Mouse (Mus musculus): ENCODE measurements around the gene Ppm1n. TPM values are rescaled to one million over a fixed set of nuclear protein-coding genes. Genes with fewer than 3 reads are reported as not detected.
A peak's percentile ranks its signal among the peaks of the same experiment; 100 is the strongest.

Ppm1n gene
- total and polyA plus RNA-seq, 3 experiments: not detected

- TF ChIP-seq CHD2 (IDR thresholded peaks at IDR 0.05; ENCODE audit: low read length): no peak
- peak; percentile 67; the same call in 1 of the 2 replicates for TF ChIP-seq MAX (IDR thresholded peaks at IDR 0.05; ENCODE audit: low read length)
- TF ChIP-seq MAZ (IDR thresholded peaks at IDR 0.05; ENCODE audit: low read depth, low read length): no peak
- no peak for TF ChIP-seq USF2 (IDR thresholded peaks at IDR 0.05; ENCODE audit: borderline replicate concordance in 1 of 2, insufficient read depth in 1 of 2, low read depth in 1 of 2, low read length in 2 of 2)
- TF ChIP-seq CHD1 (IDR thresholded peaks at IDR 0.05; ENCODE audit: low read depth, low read length): 0 out of 2 replicates have a peak, but pooled peaks have one; percentile 17
- TF ChIP-seq TCF12 (IDR thresholded peaks at IDR 0.05; ENCODE audit: low read depth, low read length): 0 out of 2 replicates have a peak, but pooled peaks have one; percentile 28
- no peak for TF ChIP-seq NELFE (IDR thresholded peaks at IDR 0.05; ENCODE audit: low read depth, low read length)
- TF ChIP-seq JUND (IDR thresholded peaks at IDR 0.05; ENCODE audit: low read depth, low read length): no peak
- TF ChIP-seq KAT2A (conservative IDR thresholded peaks at IDR 0.05; ENCODE audit: low read depth, low read length): no peak
- TF ChIP-seq RAD21 (IDR thresholded peaks at IDR 0.05; ENCODE audit: low read depth, low read length): no peak
- no peak for TF ChIP-seq TAL1 (IDR thresholded peaks at IDR 0.05; ENCODE audit: low read length)
- TF ChIP-seq POLR2AphosphoS2 (IDR thresholded peaks at IDR 0.05; ENCODE audit: low read length): 0 out of 2 replicates have a peak, but pooled peaks have one; percentile 3
- TF ChIP-seq HCFC1 (IDR thresholded peaks at IDR 0.05; ENCODE audit: low read depth, low read length): no peak
- TF ChIP-seq UBTF (IDR thresholded peaks at IDR 0.05; ENCODE audit: borderline replicate concordance, insufficient read depth, low read depth, low read length): no peak
- TF ChIP-seq SMC3 (IDR thresholded peaks at IDR 0.05; ENCODE audit: low read depth, low read length): no peak
- no peak for TF ChIP-seq NRF1 (IDR thresholded peaks at IDR 0.05; ENCODE audit: insufficient read depth, low read depth, low read length, poor library complexity, severe bottlenecking)
- TF ChIP-seq RCOR1 (IDR thresholded peaks at IDR 0.05; ENCODE audit: low read depth, low read length): 0 out of 2 replicates have a peak, but pooled peaks have one; percentile 29
- TF ChIP-seq ELF1 (IDR thresholded peaks at IDR 0.05; ENCODE audit: low read depth, low read length): peak; percentile 47; the same call in 1 of the 2 replicates
- TF ChIP-seq ZC3H11A (IDR thresholded peaks at IDR 0.05; ENCODE audit: low read depth, low read length): no peak
- TF ChIP-seq MYC (IDR thresholded peaks at IDR 0.05; ENCODE audit: low read depth, low read length): peak; percentile 39; the same call in 1 of the 2 replicates
- no peak for TF ChIP-seq SIN3A (IDR thresholded peaks at IDR 0.05; ENCODE audit: low read length)
- no peak for TF ChIP-seq ZMIZ1 (IDR thresholded peaks at IDR 0.05; ENCODE audit: low read depth, low read length)
These were observed 52.8 kb downstream of the Ppm1n start (continued) for GRCm38 (mm10) chr7:19226817-19227797.

Other genes with a start within 250 kb of the Ppm1n start
- 0.16 and 0.23 TPM in 2 replicates for gene Rsph6a, start 225.4 kb downstream of the Ppm1n start, total RNA-seq (2012; rRNA removed)
- gene Rsph6a, start 225.4 kb downstream of the Ppm1n start, polyA plus RNA-seq (2012; ENCODE audit: insufficient read depth in 1 of 2, insufficient read length in 2 of 2, low read depth in 1 of 2, low replicate concordance in 2 of 2, missing spikeins in 1 of 2): under 1 TPM in 1 of 2 experiments, not detected in 1; 0.04 TPM
- 18.3 and 19.4 TPM in 2 replicates for gene Dmwd, start 203.8 kb downstream of the Ppm1n start, total RNA-seq (2012; rRNA removed)
- gene Dmwd, start 203.8 kb downstream of the Ppm1n start, polyA plus RNA-seq (2012; ENCODE audit: insufficient read depth in 1 of 2, insufficient read length in 2 of 2, low read depth in 1 of 2, low replicate concordance in 2 of 2, missing spikeins in 1 of 2): 10 to 100 TPM; 51.5 to 70.3 TPM
- 4.1 and 5.4 TPM in 2 replicates for gene Dmpk, start 196.2 kb downstream of the Ppm1n start, total RNA-seq (2012; rRNA removed)
- 10 to 100 TPM in 1 of 2 experiments, not detected in 1; 29.3 TPM for gene Dmpk, start 196.2 kb downstream of the Ppm1n start, polyA plus RNA-seq (2012; ENCODE audit: insufficient read depth in 1 of 2, insufficient read length in 2 of 2, low read depth in 1 of 2, low replicate concordance in 2 of 2, missing spikeins in 1 of 2)
- 2.7 and 3.0 TPM in 2 replicates for gene Six5, start 185.5 kb downstream of the Ppm1n start, total RNA-seq (2012; rRNA removed)
- gene Six5, start 185.5 kb downstream of the Ppm1n start, polyA plus RNA-seq (2012; ENCODE audit: insufficient read depth in 1 of 2, insufficient read length in 2 of 2, low read depth in 1 of 2, low replicate concordance in 2 of 2, missing spikeins in 1 of 2): 1 to 10 TPM in 1 of 2 experiments, not detected in 1; 7.7 TPM
- not detected in 2 replicates for gene Gm4969, start 161.7 kb downstream of the Ppm1n start, total RNA-seq (2012; rRNA removed)
- gene Gm4969, start 161.7 kb downstream of the Ppm1n start, polyA plus RNA-seq (2012; ENCODE audit: insufficient read depth in 1 of 2, insufficient read length in 2 of 2, low read depth in 1 of 2, low replicate concordance in 2 of 2, missing spikeins in 1 of 2): not detected
- gene Fbxo46, start 160.2 kb downstream of the Ppm1n start, total RNA-seq (2012; rRNA removed): 11.5 and 13.7 TPM in 2 replicates
- gene Fbxo46, start 160.2 kb downstream of the Ppm1n start, polyA plus RNA-seq (2012; ENCODE audit: insufficient read depth in 1 of 2, insufficient read length in 2 of 2, low read depth in 1 of 2, low replicate concordance in 2 of 2, missing spikeins in 1 of 2): 10 to 100 TPM in 1 of 2 experiments, not detected in 1; 10.1 TPM
- 3.1 and 3.4 TPM in 2 replicates for gene Qpctl, start 130.8 kb downstream of the Ppm1n start, total RNA-seq (2012; rRNA removed)
- 1 to 10 TPM in 1 of 2 experiments, not detected in 1; 6.5 TPM for gene Qpctl, start 130.8 kb downstream of the Ppm1n start, polyA plus RNA-seq (2012; ENCODE audit: insufficient read depth in 1 of 2, insufficient read length in 2 of 2, low read depth in 1 of 2, low replicate concordance in 2 of 2, missing spikeins in 1 of 2)
- gene Snrpd2, start 130.3 kb downstream of the Ppm1n start, total RNA-seq (2012; rRNA removed): 333 and 345 TPM in 2 replicates
- gene Snrpd2, start 130.3 kb downstream of the Ppm1n start, polyA plus RNA-seq (2012; ENCODE audit: insufficient read depth in 1 of 2, insufficient read length in 2 of 2, low read depth in 1 of 2, low replicate concordance in 2 of 2, missing spikeins in 1 of 2): 100 to 1,000 TPM in 1 of 2 experiments, not detected in 1; 234 TPM
- 0.49 and 0.65 TPM in 2 replicates for gene Gipr, start 113.9 kb downstream of the Ppm1n start, total RNA-seq (2012; rRNA removed)
- 1 to 10 TPM in 1 of 2 experiments, not detected in 1; 2.1 TPM for gene Gipr, start 113.9 kb downstream of the Ppm1n start, polyA plus RNA-seq (2012; ENCODE audit: insufficient read depth in 1 of 2, insufficient read length in 2 of 2, low read depth in 1 of 2, low replicate concordance in 2 of 2, missing spikeins in 1 of 2)
- gene Eml2, start 103.6 kb downstream of the Ppm1n start, total RNA-seq (2012; rRNA removed): 22.0 and 25.1 TPM in 2 replicates
- gene Eml2, start 103.6 kb downstream of the Ppm1n start, polyA plus RNA-seq (2012; ENCODE audit: insufficient read depth in 1 of 2, insufficient read length in 2 of 2, low read depth in 1 of 2, low replicate concordance in 2 of 2, missing spikeins in 1 of 2): 10 to 100 TPM in 1 of 2 experiments, not detected in 1; 43.6 TPM
- gene Gpr4, start 67.5 kb downstream of the Ppm1n start, total RNA-seq (2012; rRNA removed): 0.07 and 0.19 TPM in 2 replicates
- under 1 TPM in 1 of 2 experiments, not detected in 1; 0.15 TPM for gene Gpr4, start 67.5 kb downstream of the Ppm1n start, polyA plus RNA-seq (2012; ENCODE audit: insufficient read depth in 1 of 2, insufficient read length in 2 of 2, low read depth in 1 of 2, low replicate concordance in 2 of 2, missing spikeins in 1 of 2)
- gene Opa3, start 51.7 kb downstream of the Ppm1n start, total RNA-seq (2012; rRNA removed): 16.3 and 18.5 TPM in 2 replicates
- gene Opa3, start 51.7 kb downstream of the Ppm1n start, polyA plus RNA-seq (2012; ENCODE audit: insufficient read depth in 1 of 2, insufficient read length in 2 of 2, low read depth in 1 of 2, low replicate concordance in 2 of 2, missing spikeins in 1 of 2): 10 to 100 TPM; 37.2 to 85.4 TPM
- gene Vasp, start 8.2 kb downstream of the Ppm1n start, total RNA-seq (2012; rRNA removed): 121 and 130 TPM in 2 replicates
- gene Vasp, start 8.2 kb downstream of the Ppm1n start, polyA plus RNA-seq (2012; ENCODE audit: insufficient read depth in 1 of 2, insufficient read length in 2 of 2, low read depth in 1 of 2, low replicate concordance in 2 of 2, missing spikeins in 1 of 2): 100 to 1,000 TPM in 1 of 2 experiments, not detected in 1; 185 TPM
- gene Rtn2, start 2.6 kb upstream of the Ppm1n start, total RNA-seq (2012; rRNA removed): 0.27 and 0.52 TPM in 2 replicates
- gene Rtn2, start 2.6 kb upstream of the Ppm1n start, polyA plus RNA-seq (2012; ENCODE audit: insufficient read depth in 1 of 2, insufficient read length in 2 of 2, low read depth in 1 of 2, low replicate concordance in 2 of 2, missing spikeins in 1 of 2): 1 to 10 TPM in 1 of 2 experiments, not detected in 1; 1.4 TPM
- 0.04 and 0.10 TPM in 2 replicates for gene Fosb, start 30.0 kb upstream of the Ppm1n start, total RNA-seq (2012; rRNA removed)
- under 1 TPM in 1 of 2 experiments, not detected in 1; 0.49 TPM for gene Fosb, start 30.0 kb upstream of the Ppm1n start, polyA plus RNA-seq (2012; ENCODE audit: insufficient read depth in 1 of 2, insufficient read length in 2 of 2, low read depth in 1 of 2, low replicate concordance in 2 of 2, missing spikeins in 1 of 2)
- gene Ercc1, start 64.7 kb upstream of the Ppm1n start, total RNA-seq (2012; rRNA removed): 22.2 and 25.9 TPM in 2 replicates
- 10 to 100 TPM in 1 of 2 experiments, not detected in 1; 37.5 TPM for gene Ercc1, start 64.7 kb upstream of the Ppm1n start, polyA plus RNA-seq (2012; ENCODE audit: insufficient read depth in 1 of 2, insufficient read length in 2 of 2, low read depth in 1 of 2, low replicate concordance in 2 of 2, missing spikeins in 1 of 2)
- 26.2 and 43.9 TPM in 2 replicates for gene Cd3eap, start 79.4 kb upstream of the Ppm1n start, total RNA-seq (2012; rRNA removed)
- 10 to 100 TPM in 1 of 2 experiments, not detected in 1; 49.8 TPM for gene Cd3eap, start 79.4 kb upstream of the Ppm1n start, polyA plus RNA-seq (2012; ENCODE audit: insufficient read depth in 1 of 2, insufficient read length in 2 of 2, low read depth in 1 of 2, low replicate concordance in 2 of 2, missing spikeins in 1 of 2)
- gene Ppp1r13l, start 79.7 kb upstream of the Ppm1n start, total RNA-seq (2012; rRNA removed): 1.0 and 1.5 TPM in 2 replicates
- gene Ppp1r13l, start 79.7 kb upstream of the Ppm1n start, polyA plus RNA-seq (2012; ENCODE audit: insufficient read depth in 1 of 2, insufficient read length in 2 of 2, low read depth in 1 of 2, low replicate concordance in 2 of 2, missing spikeins in 1 of 2): 10 to 100 TPM in 1 of 2 experiments, not detected in 1; 15.9 TPM
- 29.4 and 34.4 TPM in 2 replicates for gene Ercc2, start 101.9 kb upstream of the Ppm1n start, total RNA-seq (2012; rRNA removed)
- 10 to 100 TPM in 1 of 2 experiments, not detected in 1; 44.5 TPM for gene Ercc2, start 101.9 kb upstream of the Ppm1n start, polyA plus RNA-seq (2012; ENCODE audit: insufficient read depth in 1 of 2, insufficient read length in 2 of 2, low read depth in 1 of 2, low replicate concordance in 2 of 2, missing spikeins in 1 of 2)
- 2.7 and 3.6 TPM in 2 replicates for gene Klc3, start 124.0 kb upstream of the Ppm1n start, total RNA-seq (2012; rRNA removed)
- gene Klc3, start 124.0 kb upstream of the Ppm1n start, polyA plus RNA-seq (2012; ENCODE audit: insufficient read depth in 1 of 2, insufficient read length in 2 of 2, low read depth in 1 of 2, low replicate concordance in 2 of 2, missing spikeins in 1 of 2): under 1 TPM in 1 of 2 experiments, not detected in 1; 0.42 TPM
- gene Ckm, start 124.7 kb upstream of the Ppm1n start, total RNA-seq (2012; rRNA removed): not detected in 2 replicates
- not detected for gene Ckm, start 124.7 kb upstream of the Ppm1n start, polyA plus RNA-seq (2012; ENCODE audit: insufficient read depth in 1 of 2, insufficient read length in 2 of 2, low read depth in 1 of 2, low replicate concordance in 2 of 2, missing spikeins in 1 of 2)
- gene Mark4, start 178.8 kb upstream of the Ppm1n start, total RNA-seq (2012; rRNA removed): 4.7 TPM in 2 replicates
- gene Mark4, start 178.8 kb upstream of the Ppm1n start, polyA plus RNA-seq (2012; ENCODE audit: insufficient read depth in 1 of 2, insufficient read length in 2 of 2, low read depth in 1 of 2, low replicate concordance in 2 of 2, missing spikeins in 1 of 2): 10 to 100 TPM in 1 of 2 experiments, not detected in 1; 18.5 TPM
- gene Exoc3l2, start 183.3 kb upstream of the Ppm1n start, total RNA-seq (2012; rRNA removed): 0.08 TPM in 1 of 2 replicates, not detected in the other
- under 1 TPM in 1 of 2 experiments, not detected in 1; 0.08 TPM for gene Exoc3l2, start 183.3 kb upstream of the Ppm1n start, polyA plus RNA-seq (2012; ENCODE audit: insufficient read depth in 1 of 2, insufficient read length in 2 of 2, low read depth in 1 of 2, low replicate concordance in 2 of 2, missing spikeins in 1 of 2)
- 5.5 and 6.1 TPM in 2 replicates for gene Bloc1s3, start 228.3 kb upstream of the Ppm1n start, total RNA-seq (2012; rRNA removed)
- 1 to 10 TPM in 1 of 2 experiments, not detected in 1; 7.5 TPM for gene Bloc1s3, start 228.3 kb upstream of the Ppm1n start, polyA plus RNA-seq (2012; ENCODE audit: insufficient read depth in 1 of 2, insufficient read length in 2 of 2, low read depth in 1 of 2, low replicate concordance in 2 of 2, missing spikeins in 1 of 2)
- 65.6 and 88.2 TPM in 2 replicates for gene Trappc6a, start 228.3 kb upstream of the Ppm1n start, total RNA-seq (2012; rRNA removed)
- 10 to 100 TPM in 1 of 2 experiments, not detected in 1; 82.8 TPM for gene Trappc6a, start 228.3 kb upstream of the Ppm1n start, polyA plus RNA-seq (2012; ENCODE audit: insufficient read depth in 1 of 2, insufficient read length in 2 of 2, low read depth in 1 of 2, low replicate concordance in 2 of 2, missing spikeins in 1 of 2)
- gene Nkpd1, start 237.8 kb upstream of the Ppm1n start, total RNA-seq (2012; rRNA removed): 0.07 and 0.35 TPM in 2 replicates
- gene Nkpd1, start 237.8 kb upstream of the Ppm1n start, polyA plus RNA-seq (2012; ENCODE audit: insufficient read depth in 1 of 2, insufficient read length in 2 of 2, low read depth in 1 of 2, low replicate concordance in 2 of 2, missing spikeins in 1 of 2): under 1 TPM in 1 of 2 experiments, not detected in 1; 0.33 TPM

Data from MEL (cell line).